Mouse (Mus musculus) thymus, adult 2 months (tissue): ENCODE data around the gene Slc35e4. TPM values are rescaled to one million over a fixed set of nuclear protein-coding genes. Genes with fewer than 3 reads are reported as not detected.
"Not testable (repeated sequence)": the region's sequence is repeated elsewhere in the genome, so short reads cannot be mapped to it uniquely, and the experiment has no call there.

Experiments used
- DNase-seq: peaks from one replicate; pipeline ENCODE4 v3.0.0; 2021
- H3K27ac ChIP-seq: fragments of 200-500 bp; 2 replicates; pipeline ENCODE4 v1.5.1; 2012; ENCODE audit warnings: low read length, control low read depth; ENCODE audit not compliant: control insufficient read depth, insufficient read depth
- H3K27me3 ChIP-seq: fragments of 200-500 bp; 2 replicates; pipeline ENCODE4 v1.6.1; 2012; ENCODE audit warnings: mild to moderate bottlenecking, low read length, moderate library complexity, mixed read lengths; ENCODE audit not compliant: control insufficient read depth, insufficient read depth
- H3K36me3 ChIP-seq: fragments of 200-500 bp; 2 replicates; pipeline ENCODE4 v1.6.1; 2012; ENCODE audit warnings: mild to moderate bottlenecking, low read length, moderate library complexity; ENCODE audit not compliant: control insufficient read depth, insufficient read depth
- H3K4me1 ChIP-seq: fragments of 200-500 bp; replicated peaks from 2 replicates; pipeline ENCODE4 v1.6.1; 2012; ENCODE audit warnings: low read length; ENCODE audit not compliant: control insufficient read depth, insufficient read depth
- H3K4me3 ChIP-seq: fragments of 200-500 bp; 2 replicates; pipeline ENCODE4 v1.5.1; 2012; ENCODE audit warnings: mild to moderate bottlenecking, low read length, control low read depth, moderate library complexity; ENCODE audit not compliant: control insufficient read depth, insufficient read depth
- CTCF ChIP-seq: fragments of 200-500 bp; IDR thresholded peaks from 2 replicates; pipeline ENCODE4 v1.5.1; 2012; ENCODE audit warnings: mild to moderate bottlenecking, control low read depth, low read length, moderate library complexity, borderline replicate concordance; ENCODE audit not compliant: control insufficient read depth, poor library complexity, insufficient read depth; ENCODE audit errors: extremely low read depth
- POLR2A ChIP-seq: fragments of 200-500 bp; IDR thresholded peaks from 2 replicates; pipeline ENCODE4 v1.6.1; 2012; ENCODE audit warnings: mild to moderate bottlenecking, low read length, control low read depth, moderate library complexity; ENCODE audit not compliant: control insufficient read depth, poor library complexity, insufficient read depth; ENCODE audit errors: extremely low read depth
- WGBS: fragments of 180-500 bp; shearing (Covaris S2); methylation state at CpG from one replicate; pipeline ENCODE4 v1.1.7; 2018; 5-methylcytosine and 5-hydroxymethylcytosine counted together
- polyA plus RNA-seq: library from polyadenylated mRNA; depleted of rRNA; stranded (reverse); fragments of >200 nt; gene quantifications from 2 replicates; pipeline ENCODE4 v1.2.3, GENCODE M21; 2012; rRNA removed

Gene Slc35e4
- polyA plus RNA-seq: 3.6 and 3.9 TPM in 2 replicates

- Histone ChIP-seq H3K4me1 (peaks cover 14% of the 10 kb centered on the region), H3K27me3 (no peaks in the 10 kb centered on the region; the same call in 1 of the 2 replicates), H3K36me3 (no peaks in the 10 kb centered on the region), H3K4me3 (peak within 1 kb of the TSS; percentile 50), H3K27ac (no peak within 1 kb of the TSS)
- DNase-seq: peak; percentile 79
- TF ChIP-seq CTCF: peak; percentile 92
- 0 out of 2 replicates have a peak, but pooled peaks have one; percentile 7 for TF ChIP-seq POLR2A
- under 1% methylated on average over 28 of the region's 28 CpGs for WGBS
Observed at GRCm38 (mm10) chr11:3914109-3914840, at the start of gene Slc35e4. Slc35e4 (minus strand) TSS chr11:3914664.

GRCm38 (mm10) chr11:3963610-3964415 lies 49.3 kb upstream of the Slc35e4 start, which contains the start of gene Pes1:
Pes1 (plus strand) TSS chr11:3963975.
- peak; percentile 75 for DNase-seq
- H3K36me3 ChIP-seq: no peaks in the 10 kb centered on the region
- H3K4me1 ChIP-seq: peaks cover 9% of the 10 kb centered on the region; the same call in 1 of the 2 replicates
- WGBS: under 1% methylated on average over 31 of the region's 31 CpGs
- H3K27me3 ChIP-seq: no peaks in the 10 kb centered on the region
- H3K4me3 ChIP-seq: peak within 1 kb of the TSS; percentile 95
- H3K27ac ChIP-seq: peak within 1 kb of the TSS; percentile 21; the same call in 1 of the 2 replicates
- TF ChIP-seq CTCF: 0 out of 2 replicates have a peak, but pooled peaks have one; percentile 20
- no peak for TF ChIP-seq POLR2A

GRCm38 (mm10) chr11:3963155-3963554 lies 48.7 kb upstream of the Slc35e4 start:
- DNase-seq: peak; percentile 22
- H3K27ac ChIP-seq: peak overlapping the region; percentile 21; the same call in 1 of the 2 replicates
- peaks cover 9% of the 10 kb centered on the region; the same call in 1 of the 2 replicates for H3K4me1 ChIP-seq

GRCm38 (mm10) chr11:3961761-3962160 lies 47.3 kb upstream of the Slc35e4 start:
- Histone ChIP-seq H3K27ac (no peak overlapping the region), H3K4me1 (peaks cover 9% of the 10 kb centered on the region; the same call in 1 of the 2 replicates), H3K4me3 (no peak overlapping the region), H3K36me3 (no peaks in the 10 kb centered on the region), H3K27me3 (no peaks in the 10 kb centered on the region)
- 82% methylated on average over 3 of the region's 3 CpGs for WGBS
- no peak for DNase-seq
- no peak for TF ChIP-seq CTCF
- no peak for TF ChIP-seq POLR2A

More at GRCm38 (mm10) chr11:3963155-3963554, 48.7 kb upstream of the Slc35e4 start:
- no peaks in the 10 kb centered on the region for H3K27me3 ChIP-seq
- no peaks in the 10 kb centered on the region for H3K36me3 ChIP-seq
- peak overlapping the region; percentile 30 for H3K4me3 ChIP-seq
- WGBS: 88% methylated on average over 10 of the region's 10 CpGs
- TF ChIP-seq CTCF (no peak), POLR2A (no peak)

- 49% methylated on average over 2 of the region's 2 CpGs for WGBS
- Histone ChIP-seq H3K27me3 (no peaks in the 10 kb centered on the region), H3K27ac (no peak overlapping the region), H3K36me3 (no peaks in the 10 kb centered on the region), H3K4me3 (no peak overlapping the region), H3K4me1 (peaks cover 6% of the 10 kb centered on the region; the same call in 1 of the 2 replicates)
- TF ChIP-seq CTCF (no peak), POLR2A (no peak)
- no peak for DNase-seq
Observed at GRCm38 (mm10) chr11:3960901-3961300, 46.4 kb upstream of the Slc35e4 start.

- DNase-seq, H3K4me1 ChIP-seq, H3K27ac ChIP-seq, H3K4me3 ChIP-seq, H3K27me3 ChIP-seq, H3K36me3 ChIP-seq: not testable (repeated sequence)
- 85% methylated on average over 4 of the region's 4 CpGs for WGBS
Observed at GRCm38 (mm10) chr11:3955371-3955770, 40.9 kb upstream of the Slc35e4 start.

- not testable (repeated sequence) for H3K36me3 ChIP-seq, DNase-seq, H3K4me3 ChIP-seq, H3K27me3 ChIP-seq, H3K4me1 ChIP-seq, H3K27ac ChIP-seq
- 92% methylated on average over 5 of the region's 5 CpGs for WGBS
Observed at GRCm38 (mm10) chr11:3954876-3955275, 40.4 kb upstream of the Slc35e4 start.
